In genomic region chr11:24142316-24142715, GRCm38 (mm10) we compare ENCODE assay signal across 7 mouse cellular contexts.
A peak's percentile ranks its signal among the peaks of the same experiment; 100 is the strongest.
DNase-seq lines count a peak whose midpoint lies in the region; ATAC-seq and TF ChIP-seq lines count a peak whose summit lies in the region.

No protein-coding gene starts in this region.

- intact Hi-C loops in left cerebral cortex, adult 2 months (cut with DNase I), result loop anchor here (5.0 kb wide), 2 partner anchors 60 to 1170 kb away; no protein-coding TSS in a partner anchor

- no peaks in the 10 kb centered on the region for H3K36me3 ChIP-seq in forebrain, postnatal 0 days (ENCODE audit: insufficient read depth)
- H3K36me3 ChIP-seq in kidney, embryonic 14.5 days (ENCODE audit: control insufficient read depth, insufficient read depth, low read length), result no peaks in the 10 kb centered on the region

- no peak for TF ChIP-seq CTCF in left cerebral cortex, adult 2 months (IDR thresholded peaks at IDR 0.05)
- no peak for TF ChIP-seq CTCF in forebrain, postnatal 0 days (IDR thresholded peaks at IDR 0.05; ENCODE audit: low read depth)

- no peaks in the 10 kb centered on the region for H3K27me3 ChIP-seq in forebrain, postnatal 0 days (ENCODE audit: insufficient read depth, low read length)
- H3K27me3 ChIP-seq in kidney, embryonic 14.5 days (ENCODE audit: control insufficient read depth, insufficient read depth, low read length), result no peaks in the 10 kb centered on the region

- no peak overlapping the region for H3K9ac ChIP-seq in forebrain, postnatal 0 days
- H3K9ac ChIP-seq in kidney, embryonic 14.5 days (ENCODE audit: low read depth, low read length), result no peak overlapping the region

- WGBS in forebrain, postnatal 0 days, result 46% methylated on average over 9 of the region's 9 CpGs
- 35% methylated on average over 9 of the region's 9 CpGs for WGBS in kidney, embryonic 14.5 days

- DNase-seq in left cerebral cortex, adult 2 months (ENCODE audit: extremely low spot score in 1 of 2, low spot score in 2 of 2), result no peak
- no peak for DNase-seq in left cerebral cortex, adult 8-10 months (ENCODE audit: low spot score in 2 of 2)
- DNase-seq in adrenal gland, postnatal 36 days, result peak; percentile 51 to 71
- DNase-seq in forebrain, postnatal 0 days, result no peak
- no peak for DNase-seq in B cell, adult 2 months
- no peak for DNase-seq in kidney, adult 11 months

- peak overlapping the region; percentile 82 for H3K27ac ChIP-seq in left cerebral cortex, adult 2 months
- H3K27ac ChIP-seq in forebrain, postnatal 0 days (ENCODE audit: low read depth, low read length), result peak overlapping the region; percentile 41
- no peak overlapping the region for H3K27ac ChIP-seq in kidney, embryonic 14.5 days (ENCODE audit: low read depth, low read length)

- ATAC-seq in forebrain, postnatal 0 days, result peak; percentile 7; the same call in 1 of the 2 replicates
- no peak for ATAC-seq in kidney, embryonic 14.5 days (ENCODE audit: low FRiP score, low TSS enrichment)

- no peak overlapping the region for H3K4me2 ChIP-seq in forebrain, postnatal 0 days (ENCODE audit: low read depth)
- H3K4me2 ChIP-seq in kidney, embryonic 14.5 days (replicated peaks; ENCODE audit: low read depth, low read length), result no peak overlapping the region

- no peaks in the 10 kb centered on the region for H3K9me3 ChIP-seq in forebrain, postnatal 0 days (ENCODE audit: low read length)
- H3K9me3 ChIP-seq in kidney, embryonic 14.5 days (ENCODE audit: control insufficient read depth, low read length), result no peaks in the 10 kb centered on the region

- peaks cover 14% of the 10 kb centered on the region; the same call in 1 of the 2 replicates for H3K4me1 ChIP-seq in forebrain, postnatal 0 days (ENCODE audit: insufficient read depth)
- H3K4me1 ChIP-seq in kidney, embryonic 14.5 days (ENCODE audit: control insufficient read depth, insufficient read depth, low read length), result 0 out of 2 replicates have a peak, but pooled peaks cover 6% of the 10 kb centered on the region

- no peak overlapping the region for H3K4me3 ChIP-seq in left cerebral cortex, adult 2 months
- H3K4me3 ChIP-seq in forebrain, postnatal 0 days (ENCODE audit: low read depth, low read length), result no peak overlapping the region
- no peak overlapping the region for H3K4me3 ChIP-seq in kidney, embryonic 14.5 days (ENCODE audit: low read length)

Comparison
In these comparisons a context has a peak if more than half of its experiments do, and no peak if none do; other contexts are left out.
1. DNase-seq: peak in adrenal gland, postnatal 36 days (2 of 2); none in left cerebral cortex, adult 2 months (0 of 2), left cerebral cortex, adult 8-10 months (0 of 2), forebrain, postnatal 0 days (single experiment), B cell, adult 2 months (0 of 2) and kidney, adult 11 months (single experiment).